8 mouse cellular contexts compared by ENCODE assay signal in the genomic region with DNA sequence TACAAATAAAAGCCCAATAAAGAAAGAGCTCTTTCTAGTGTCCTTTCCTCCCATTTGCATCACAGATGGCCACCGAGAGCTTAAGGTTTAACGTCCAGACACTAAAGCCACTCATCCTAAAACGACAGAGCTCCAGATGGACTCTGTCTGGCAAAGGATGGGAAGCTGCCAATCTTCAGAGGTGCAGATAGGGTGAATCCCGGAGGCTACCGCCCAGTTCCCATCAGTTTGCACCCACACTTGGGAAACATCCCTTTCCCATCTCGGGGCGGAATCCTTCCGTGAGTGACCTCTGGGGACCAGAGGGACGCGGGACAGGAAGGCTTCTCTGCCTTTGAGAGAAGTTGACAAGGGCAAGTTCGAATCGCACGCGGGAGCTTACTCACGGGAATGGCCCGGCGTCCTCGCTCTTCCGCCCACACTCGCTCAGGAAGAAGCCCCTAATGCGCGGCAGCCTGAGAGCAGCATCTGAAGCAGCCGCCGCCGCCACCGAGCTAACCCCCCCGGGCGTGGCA. TPM values are rescaled to one million over a fixed set of nuclear protein-coding genes. Genes with fewer than 3 reads are reported as not detected.
DNase-seq lines count a peak whose midpoint lies in the region; ATAC-seq lines count a peak whose summit lies in the region.

No protein-coding gene starts in this region.

- intact Hi-C loops in left cerebral cortex, postnatal 25 days (cut with DNase I): no loop called here

- H3K27me3 ChIP-seq in heart, embryonic 16.5 days (ENCODE audit: control insufficient read depth, insufficient read depth, low read length): no peaks in the 10 kb centered on the region
- H3K27me3 ChIP-seq in forebrain, embryonic 15.5 days: no peaks in the 10 kb centered on the region
- H3K27me3 ChIP-seq in midbrain, embryonic 10.5 days (ENCODE audit: low read depth, poor library complexity, severe bottlenecking): no peaks in the 10 kb centered on the region

- WGBS in heart, embryonic 16.5 days: under 1% methylated on average over 28 of the region's 28 CpGs
- under 1% methylated on average over 28 of the region's 28 CpGs for WGBS in forebrain, embryonic 15.5 days
- WGBS in midbrain, embryonic 10.5 days: under 1% methylated on average over 28 of the region's 28 CpGs

- H3K27ac ChIP-seq in heart, embryonic 16.5 days (ENCODE audit: low read length): peak overlapping the region; percentile 86
- H3K27ac ChIP-seq in forebrain, embryonic 15.5 days (replicated peaks): peak overlapping the region; percentile 86
- peak overlapping the region; percentile 92 for H3K27ac ChIP-seq in midbrain, embryonic 10.5 days (replicated peaks)

- H3K9ac ChIP-seq in heart, embryonic 16.5 days (ENCODE audit: low read length): peak overlapping the region; percentile 86
- H3K9ac ChIP-seq in forebrain, embryonic 15.5 days (replicated peaks): peak overlapping the region; percentile 81

- no peak; the same call in 1 of the 2 replicates for ATAC-seq in heart, embryonic 16.5 days (replicated peaks; ENCODE audit: extremely low read depth, insufficient read depth, low FRiP score)
- ATAC-seq in forebrain, embryonic 15.5 days (replicated peaks): no peak

- H3K9me3 ChIP-seq in heart, embryonic 16.5 days (replicated peaks; ENCODE audit: control insufficient read depth, low read length): no peaks in the 10 kb centered on the region
- H3K9me3 ChIP-seq in forebrain, embryonic 15.5 days: no peaks in the 10 kb centered on the region
- no peaks in the 10 kb centered on the region for H3K9me3 ChIP-seq in midbrain, embryonic 10.5 days (replicated peaks)

- H3K36me3 ChIP-seq in heart, embryonic 16.5 days (ENCODE audit: control insufficient read depth, insufficient read depth): peaks cover 3% of the 10 kb centered on the region; the same call in 1 of the 2 replicates
- H3K36me3 ChIP-seq in forebrain, embryonic 15.5 days: peaks cover 6% of the 10 kb centered on the region; the same call in 1 of the 2 replicates
- H3K36me3 ChIP-seq in midbrain, embryonic 10.5 days: no peaks in the 10 kb centered on the region

- peak overlapping the region; percentile 74 for H3K4me3 ChIP-seq in heart, embryonic 16.5 days (ENCODE audit: low read length)
- H3K4me3 ChIP-seq in forebrain, embryonic 15.5 days: peak overlapping the region; percentile 77
- peak overlapping the region; percentile 76 for H3K4me3 ChIP-seq in midbrain, embryonic 10.5 days

- peak overlapping the region; percentile 71 for H3K4me2 ChIP-seq in heart, embryonic 16.5 days (ENCODE audit: low read depth, low read length)
- peak overlapping the region; percentile 52 for H3K4me2 ChIP-seq in forebrain, embryonic 15.5 days (replicated peaks)

- DNase-seq in heart, postnatal 4 days: no peak
- DNase-seq in MN1 (ENCODE audit: low spot score): peak; percentile 77
- DNase-seq in midbrain, embryonic 10.5 days (ENCODE audit: low spot score): no peak
- DNase-seq in gastrocnemius, adult 18-20 months (ENCODE audit: low spot score): no peak
- DNase-seq in left cerebral cortex, postnatal 25 days (ENCODE audit: low spot score in 2 of 2): no peak
- no peak for DNase-seq in B cell, adult 2 months

- peaks cover 42% of the 10 kb centered on the region for H3K4me1 ChIP-seq in heart, embryonic 16.5 days (ENCODE audit: control insufficient read depth, insufficient read depth, low read length)
- H3K4me1 ChIP-seq in forebrain, embryonic 15.5 days: peaks cover 55% of the 10 kb centered on the region
- H3K4me1 ChIP-seq in midbrain, embryonic 10.5 days: peaks cover 55% of the 10 kb centered on the region

RNA-seq across cellular contexts. Expression of gene Trak2, which starts 0.3 kb away (rescaled TPM):
- 29.5 and 37.2 TPM in 2 replicates for polyA plus RNA-seq in heart, embryonic 16.5 days (2015; fragmentation: Nextera tagmentation; extraction: Ambion mirVana)
- 100 to 1,000 TPM; 149 to 154 TPM for total RNA-seq in heart, postnatal 4 days (2021)
- polyA plus RNA-seq in forebrain, embryonic 15.5 days (2015; fragmentation: Nextera tagmentation; extraction: Ambion mirVana): 21.3 and 21.9 TPM in 2 replicates
- polyA plus RNA-seq in midbrain, embryonic 10.5 days (2016; fragmentation: Nextera tagmentation; extraction: Ambion mirVana): 8.9 and 11.3 TPM in 2 replicates
- total RNA-seq in gastrocnemius, adult 18-20 months (2021): 10 to 100 TPM; 56.1 to 83.1 TPM
- 100 to 1,000 TPM; 175 to 198 TPM for total RNA-seq in left cerebral cortex, postnatal 25 days (2021)

RNA-seq across cellular contexts. Expression of gene Stradb, which starts 0.4 kb away (rescaled TPM):
- polyA plus RNA-seq in heart, embryonic 16.5 days (2015; fragmentation: Nextera tagmentation; extraction: Ambion mirVana): 25.9 and 26.1 TPM in 2 replicates
- total RNA-seq in heart, postnatal 4 days (2021): 10 to 100 TPM; 28.4 to 31.7 TPM
- polyA plus RNA-seq in forebrain, embryonic 15.5 days (2015; fragmentation: Nextera tagmentation; extraction: Ambion mirVana): 99.6 and 104 TPM in 2 replicates
- polyA plus RNA-seq in midbrain, embryonic 10.5 days (2016; fragmentation: Nextera tagmentation; extraction: Ambion mirVana): 26.8 and 33.9 TPM in 2 replicates
- 100 to 1,000 TPM; 117 to 129 TPM for total RNA-seq in gastrocnemius, adult 18-20 months (2021)
- 10 to 100 TPM; 70.7 to 74.8 TPM for total RNA-seq in left cerebral cortex, postnatal 25 days (2021)
